Mouse (Mus musculus) midbrain, embryonic 10.5 days (tissue): ENCODE results near the gene Angptl2. TPM values are rescaled to one million over a fixed set of nuclear protein-coding genes. Genes with fewer than 3 reads are reported as not detected.

ENCODE experiments used
- DNase-seq: peaks from one replicate; pipeline ENCODE4 v3.0.0-alpha.2; 2017; ENCODE audit warnings: low spot score
- H3K27ac ChIP-seq: fragments of 300-500 bp; sonication (generic); replicated peaks from 2 replicates; pipeline ENCODE4 v1.5.1; 2016; ENCODE audit warnings: mild to moderate bottlenecking
- H3K27me3 ChIP-seq: fragments of 300-500 bp; sonication (generic); 2 replicates; pipeline ENCODE4 v1.6.1; 2016; ENCODE audit warnings: low read depth, mild to moderate bottlenecking; ENCODE audit not compliant: poor library complexity, severe bottlenecking
- H3K36me3 ChIP-seq: fragments of 300-500 bp; sonication (generic); 2 replicates; pipeline ENCODE4 v1.6.1; 2016; ENCODE audit warnings: mild to moderate bottlenecking, moderate library complexity
- H3K4me1 ChIP-seq: fragments of 300-500 bp; sonication (generic); 2 replicates; pipeline ENCODE4 v1.6.1; 2016
- H3K4me3 ChIP-seq: fragments of 300-500 bp; sonication (generic); 2 replicates; pipeline ENCODE4 v1.5.1; 2016; ENCODE audit warnings: mild to moderate bottlenecking, moderate library complexity
- H3K9me3 ChIP-seq: fragments of 300-500 bp; sonication (generic); replicated peaks from 2 replicates; pipeline ENCODE4 v1.6.1; 2016; ENCODE audit warnings: mild to moderate bottlenecking
- WGBS: fragments of 180-500 bp; shearing (Covaris S2); methylation state at CpG from one replicate; pipeline ENCODE4 v1.1.7; 2016; 5-methylcytosine and 5-hydroxymethylcytosine counted together
- polyA plus RNA-seq: library from polyadenylated mRNA; unstranded; fragments of >200 nt; fragmentation: Nextera tagmentation; extraction: Ambion mirVana; gene quantifications from 2 replicates; pipeline ENCODE4 v1.2.1, GENCODE M21; 2016

Angptl2 gene
- polyA plus RNA-seq, 1 experiment from 2014 or later: 21.8 TPM

DNA sequence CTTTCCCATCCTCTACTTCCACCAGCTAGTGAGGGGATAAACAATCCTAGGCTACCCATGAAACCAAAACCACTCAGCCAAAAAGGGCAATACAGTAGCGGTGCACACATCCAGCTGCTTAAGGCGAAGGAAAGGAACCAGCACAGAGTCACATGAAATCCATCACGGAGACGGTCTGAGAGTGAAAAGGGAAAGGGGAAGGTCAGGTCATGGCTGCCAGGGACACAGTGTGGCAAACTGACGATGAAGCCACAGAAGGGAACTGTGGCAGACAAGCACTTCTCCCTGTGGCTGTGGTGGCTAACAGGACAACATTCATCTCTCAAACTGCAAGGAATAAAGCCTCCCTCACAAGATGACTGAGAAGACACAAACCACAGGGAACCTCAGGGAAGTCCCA is 79.2 kb downstream of the Angptl2 start:
- H3K36me3 ChIP-seq: peaks cover 2% of the 10 kb centered on the region; the same call in 1 of the 2 replicates
- no peak overlapping the region for H3K27ac ChIP-seq
- 89% methylated on average over 5 of the region's 5 CpGs for WGBS
- H3K4me3 ChIP-seq: no peak overlapping the region
- H3K9me3 ChIP-seq: no peaks in the 10 kb centered on the region
- peaks cover 11% of the 10 kb centered on the region for H3K4me1 ChIP-seq
- H3K27me3 ChIP-seq: no peaks in the 10 kb centered on the region
- no peak for DNase-seq

Other genes with a start within 250 kb of the Angptl2 start
- 19.5 and 23.3 TPM in 2 replicates for gene Slc2a8, start 234.0 kb upstream of the Angptl2 start, polyA plus RNA-seq
- 10.3 and 11.1 TPM in 2 replicates for gene Garnl3, start 84.4 kb upstream of the Angptl2 start, polyA plus RNA-seq
- 6.9 and 11.4 TPM in 2 replicates for gene Ralgps1, start 155.4 kb downstream of the Angptl2 start, polyA plus RNA-seq
- 6.1 and 7.4 TPM in 2 replicates for gene Zbtb34, start 215.3 kb downstream of the Angptl2 start, polyA plus RNA-seq